In the genomic region with DNA sequence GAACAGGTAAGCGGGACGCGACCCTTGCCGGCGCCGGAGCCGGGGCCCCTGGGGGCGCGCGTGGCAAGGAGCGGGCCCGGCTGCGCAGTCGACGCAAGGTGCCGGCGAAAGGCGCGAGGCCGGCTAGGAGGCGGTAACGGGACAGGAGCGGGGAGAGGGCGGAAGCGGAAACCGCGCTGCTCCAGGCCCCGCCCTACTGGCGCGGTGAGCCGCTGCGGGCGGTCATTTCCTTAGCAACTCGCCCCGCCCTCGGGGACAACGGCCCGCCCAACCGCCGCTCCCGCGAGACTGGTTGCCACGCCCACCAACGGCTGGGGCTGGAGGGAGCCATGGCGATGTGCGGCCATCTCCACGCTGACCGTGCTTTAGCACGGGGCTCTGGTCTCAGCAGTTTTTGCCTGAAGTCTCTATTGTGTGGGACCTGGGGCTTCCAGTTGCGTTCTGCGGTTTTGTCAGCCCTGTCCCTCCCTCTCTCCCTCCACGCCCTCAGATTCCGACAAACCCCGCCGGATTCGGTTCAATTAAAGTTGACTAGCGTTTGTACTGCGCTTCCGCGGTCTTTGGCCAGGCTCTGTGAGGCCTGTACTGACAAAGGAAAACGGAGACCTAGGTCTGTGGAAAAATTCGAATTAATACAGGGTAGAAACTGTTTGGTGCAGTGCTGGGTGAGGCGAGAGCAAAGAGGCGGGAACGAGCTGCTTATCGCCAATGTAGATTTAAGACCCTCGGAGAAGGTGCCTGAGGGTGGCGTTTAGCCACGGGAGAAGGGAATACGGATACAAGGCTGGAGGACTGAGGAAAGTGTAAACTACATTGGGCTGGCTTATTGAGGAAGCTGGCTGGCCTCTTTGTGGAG, we compare ENCODE assay signal across 8 mouse cellular contexts. TPM values are rescaled to one million over a fixed set of nuclear protein-coding genes. Genes with fewer than 3 reads are reported as not detected.
A peak's percentile ranks its signal among the peaks of the same experiment; 100 is the strongest.
DNase-seq lines count a peak whose midpoint lies in the region; ATAC-seq and TF ChIP-seq lines count a peak whose summit lies in the region.

A gene (minus strand): TSS at position 240 of the 856 bp plus-strand sequence.

- no peaks in the 10 kb centered on the region for H3K27me3 ChIP-seq in forebrain, embryonic 11.5 days (ENCODE audit: control insufficient read depth, insufficient read depth, low read length)
- no peaks in the 10 kb centered on the region for H3K27me3 ChIP-seq in heart, embryonic 16.5 days (ENCODE audit: control insufficient read depth, insufficient read depth, low read length)
- H3K27me3 ChIP-seq in liver, embryonic 16.5 days (ENCODE audit: control insufficient read depth, insufficient read depth, low read depth, low read length), result no peaks in the 10 kb centered on the region
- no peaks in the 10 kb centered on the region for H3K27me3 ChIP-seq in neural tube, embryonic 13.5 days
- H3K27me3 ChIP-seq in testis, adult 2 months (ENCODE audit: control insufficient read depth, insufficient read depth, low read length), result no peaks in the 10 kb centered on the region

- no peaks in the 10 kb centered on the region; the same call in 1 of the 2 replicates for H3K4me1 ChIP-seq in forebrain, embryonic 11.5 days (replicated peaks; ENCODE audit: control insufficient read depth, insufficient read depth, low read length)
- H3K4me1 ChIP-seq in heart, embryonic 16.5 days (ENCODE audit: control insufficient read depth, insufficient read depth, low read length), result peaks cover 20% of the 10 kb centered on the region
- H3K4me1 ChIP-seq in liver, embryonic 16.5 days (ENCODE audit: control insufficient read depth, low read depth, low read length), result peaks cover 31% of the 10 kb centered on the region
- peaks cover 29% of the 10 kb centered on the region for H3K4me1 ChIP-seq in neural tube, embryonic 13.5 days (replicated peaks)
- no peaks in the 10 kb centered on the region for H3K4me1 ChIP-seq in testis, adult 2 months (ENCODE audit: control insufficient read depth, insufficient read depth, low read length)

- TF ChIP-seq CTCF in testis, adult 2 months (IDR thresholded peaks at IDR 0.05; ENCODE audit: control insufficient read depth, insufficient read depth, insufficient replicate concordance, low read depth, low read length), result no peak

- no peaks in the 10 kb centered on the region for H3K36me3 ChIP-seq in forebrain, embryonic 11.5 days (ENCODE audit: control insufficient read depth, insufficient read depth, low read length)
- H3K36me3 ChIP-seq in heart, embryonic 16.5 days (ENCODE audit: control insufficient read depth, insufficient read depth), result no peaks in the 10 kb centered on the region
- H3K36me3 ChIP-seq in liver, embryonic 16.5 days (ENCODE audit: control insufficient read depth, insufficient read depth), result no peaks in the 10 kb centered on the region; the same call in 1 of the 2 replicates
- no peaks in the 10 kb centered on the region for H3K36me3 ChIP-seq in neural tube, embryonic 13.5 days
- H3K36me3 ChIP-seq in testis, adult 2 months (ENCODE audit: control insufficient read depth, insufficient read depth, low read length), result no peaks in the 10 kb centered on the region

- TF ChIP-seq POLR2A in testis, adult 2 months (IDR thresholded peaks at IDR 0.05; ENCODE audit: control insufficient read depth, low read depth, low read length), result peak; percentile 100

- peak within 1 kb of the TSS; percentile 81 for H3K4me2 ChIP-seq in forebrain, embryonic 11.5 days (ENCODE audit: low read depth, low read length, severe bottlenecking)
- H3K4me2 ChIP-seq in heart, embryonic 16.5 days (ENCODE audit: low read depth, low read length), result peak within 1 kb of the TSS; percentile 95
- H3K4me2 ChIP-seq in liver, embryonic 16.5 days (ENCODE audit: low read depth, low read length), result peak within 1 kb of the TSS; percentile 91
- H3K4me2 ChIP-seq in neural tube, embryonic 13.5 days, result peak within 1 kb of the TSS; percentile 82

- DNase-seq in CD8-positive naive resting alpha-beta T cell, adult 2 months (ENCODE audit: low read depth in 2 of 2, low spot score in 2 of 2), result peak; percentile 93 to 97
- peak; percentile 87 for DNase-seq in c-Kit-positive CD71-negative TER-119-negative erythroid progenitor cells, embryonic 14.5 days (ENCODE audit: low read depth)
- peak; percentile 99 for DNase-seq in forebrain, embryonic 11.5 days (ENCODE audit: low spot score)
- DNase-seq in kidney, postnatal 4 days, result peak; percentile 99

- WGBS in forebrain, embryonic 11.5 days, result under 1% methylated on average over 68 of the region's 70 CpGs
- under 1% methylated on average over 70 of the region's 70 CpGs for WGBS in heart, embryonic 16.5 days
- under 1% methylated on average over 69 of the region's 70 CpGs for WGBS in liver, embryonic 16.5 days (ENCODE audit: insufficient replicate concordance)
- WGBS in neural tube, embryonic 13.5 days, result under 1% methylated on average over 70 of the region's 70 CpGs

- peak within 1 kb of the TSS; percentile 95 for H3K4me3 ChIP-seq in forebrain, embryonic 11.5 days (ENCODE audit: low read depth, low read length)
- peak within 1 kb of the TSS; percentile 87 for H3K4me3 ChIP-seq in heart, embryonic 16.5 days (ENCODE audit: low read length)
- H3K4me3 ChIP-seq in liver, embryonic 16.5 days (ENCODE audit: low read depth, low read length), result peak within 1 kb of the TSS; percentile 100
- peak within 1 kb of the TSS; percentile 75 for H3K4me3 ChIP-seq in neural tube, embryonic 13.5 days
- H3K4me3 ChIP-seq in testis, adult 2 months (ENCODE audit: control insufficient read depth, low read depth, low read length), result peak within 1 kb of the TSS; percentile 99

- no peaks in the 10 kb centered on the region for H3K9me3 ChIP-seq in forebrain, embryonic 11.5 days (ENCODE audit: control insufficient read depth, low read length)
- H3K9me3 ChIP-seq in heart, embryonic 16.5 days (replicated peaks; ENCODE audit: control insufficient read depth, low read length), result no peaks in the 10 kb centered on the region
- H3K9me3 ChIP-seq in liver, embryonic 16.5 days (replicated peaks; ENCODE audit: control insufficient read depth, low read length), result no peaks in the 10 kb centered on the region
- no peaks in the 10 kb centered on the region for H3K9me3 ChIP-seq in neural tube, embryonic 13.5 days

- H3K9ac ChIP-seq in forebrain, embryonic 11.5 days (ENCODE audit: low read length), result peak within 1 kb of the TSS; percentile 92
- peak within 1 kb of the TSS; percentile 91 for H3K9ac ChIP-seq in heart, embryonic 16.5 days (ENCODE audit: low read length)
- peak within 1 kb of the TSS; percentile 96 for H3K9ac ChIP-seq in liver, embryonic 16.5 days (ENCODE audit: low read depth, low read length)
- peak within 1 kb of the TSS; percentile 96 for H3K9ac ChIP-seq in neural tube, embryonic 13.5 days

- peak; percentile 96 for ATAC-seq in forebrain, embryonic 11.5 days (replicated peaks; ENCODE audit: low FRiP score)
- peak; percentile 96 for ATAC-seq in heart, embryonic 16.5 days (replicated peaks; ENCODE audit: extremely low read depth, insufficient read depth, low FRiP score)
- peak; percentile 95 for ATAC-seq in liver, embryonic 16.5 days (ENCODE audit: low read depth)
- peak; percentile 94 for ATAC-seq in neural tube, embryonic 13.5 days (ENCODE audit: low read depth)

- H3K27ac ChIP-seq in forebrain, embryonic 11.5 days (ENCODE audit: low read depth, low read length), result peak within 1 kb of the TSS; percentile 86
- H3K27ac ChIP-seq in heart, embryonic 16.5 days (ENCODE audit: low read length), result peak within 1 kb of the TSS; percentile 93
- peak within 1 kb of the TSS; percentile 94 for H3K27ac ChIP-seq in liver, embryonic 16.5 days (ENCODE audit: low read length)
- peak within 1 kb of the TSS; percentile 94 for H3K27ac ChIP-seq in neural tube, embryonic 13.5 days (replicated peaks)
- peak within 1 kb of the TSS; percentile 100 for H3K27ac ChIP-seq in testis, adult 2 months (ENCODE audit: control insufficient read depth, insufficient read depth, low read depth, low read length)

RNA-seq across cellular contexts. Expression of the gene that starts here (rescaled TPM):
- 177 and 193 TPM in 2 replicates for polyA plus RNA-seq in forebrain, embryonic 11.5 days (2014; fragmentation: Nextera tagmentation; extraction: Ambion mirVana)
- polyA plus RNA-seq in heart, embryonic 16.5 days (2015; fragmentation: Nextera tagmentation; extraction: Ambion mirVana), result 102 and 103 TPM in 2 replicates
- 90.8 and 97.8 TPM in 2 replicates for polyA plus RNA-seq in liver, embryonic 16.5 days (2015; fragmentation: Nextera tagmentation; extraction: Ambion mirVana)
- polyA plus RNA-seq in neural tube, embryonic 13.5 days (2015; fragmentation: Nextera tagmentation; extraction: Ambion mirVana), result 161 and 170 TPM in 2 replicates
- polyA plus RNA-seq in testis, adult 2 months (2012; rRNA removed), result 392 and 429 TPM in 2 replicates

Comparison
In these comparisons a context has a peak if more than half of its experiments do, and no peak if none do; other contexts are left out.
1. Peak in every context shown above with its lines: DNase-seq, ATAC-seq, H3K4me3 ChIP-seq and H3K27ac ChIP-seq.